Mouse (Mus musculus) frontal cortex, adult (tissue): ENCODE measurements around the gene Epha6.
A peak's percentile ranks its signal among the peaks of the same experiment; 100 is the strongest.

Experiments
- ATAC-seq: cut with Nextera tagmentation; 2 replicates; pipeline ENCODE4 v1.9.2; 2017; ENCODE audit warnings: mild to moderate bottlenecking, moderate library complexity, mixed read lengths; ENCODE audit not compliant: low TSS enrichment

Epha6 gene

GRCm38 (mm10) chr16:60605061-60605831 lies at the start of gene Epha6:
Gene Epha6, minus strand, starts transcription at chr16:60605531.
- peak; percentile 74 for ATAC-seq

GRCm38 (mm10) chr16:60651716-60652115 lies 46.4 kb upstream of the Epha6 start:
- ATAC-seq = no peak

GRCm38 (mm10) chr16:60628091-60628490 lies 22.8 kb upstream of the Epha6 start:
- ATAC-seq = no peak

GRCm38 (mm10) chr16:60605832-60606583 lies 677 bp upstream of the Epha6 start:
- peak; percentile 85 for ATAC-seq

GRCm38 (mm10) chr16:60604613-60605012 lies 718 bp downstream of the Epha6 start:
- ATAC-seq = 0 out of 2 replicates have a peak, but pooled peaks have one; percentile 0

DNA sequence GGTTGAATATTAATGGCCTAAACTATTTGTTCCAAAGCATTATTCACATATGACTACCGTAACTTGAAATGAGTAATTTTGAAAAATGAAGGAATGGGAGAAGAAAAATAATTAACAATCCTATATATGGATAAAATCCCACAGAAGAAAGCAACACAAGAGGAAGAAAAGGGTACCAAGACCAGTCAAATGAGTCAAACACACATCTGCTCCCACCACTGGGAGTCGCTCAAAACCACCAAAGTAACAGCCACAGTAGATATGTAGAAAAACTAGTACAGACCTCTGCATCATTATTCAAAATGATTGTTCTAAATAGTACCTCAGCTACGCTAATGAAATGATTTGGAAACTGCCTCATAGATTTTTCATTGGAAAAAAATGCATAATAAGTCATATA lies 20.0 kb downstream of the Epha6 start:
- ATAC-seq = no peak

GRCm38 (mm10) chr16:60584695-60585094 lies 20.6 kb downstream of the Epha6 start:
- ATAC-seq = peak; percentile 55

DNA sequence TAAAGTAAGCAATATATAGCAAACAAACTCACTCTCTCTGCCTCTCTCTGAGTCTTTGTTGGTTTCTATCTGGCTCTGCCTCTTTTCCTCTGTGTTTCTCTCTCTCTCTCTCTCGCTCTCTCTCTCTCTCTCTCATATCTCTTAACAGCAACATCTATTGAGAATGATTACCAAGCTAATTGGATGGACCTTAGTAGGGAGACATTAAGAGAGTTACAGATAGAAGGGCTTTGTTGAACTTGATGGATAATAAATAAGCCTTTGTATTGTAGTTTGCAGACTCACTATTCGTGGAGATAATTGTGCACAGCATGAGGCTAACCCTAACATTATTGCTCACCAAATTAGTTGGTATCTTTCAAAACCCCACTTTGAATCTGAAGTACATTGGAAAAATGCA lies 34.8 kb downstream of the Epha6 start:
- ATAC-seq = no peak

GRCm38 (mm10) chr16:60544385-60544784 lies 60.9 kb downstream of the Epha6 start:
- no peak for ATAC-seq

DNA sequence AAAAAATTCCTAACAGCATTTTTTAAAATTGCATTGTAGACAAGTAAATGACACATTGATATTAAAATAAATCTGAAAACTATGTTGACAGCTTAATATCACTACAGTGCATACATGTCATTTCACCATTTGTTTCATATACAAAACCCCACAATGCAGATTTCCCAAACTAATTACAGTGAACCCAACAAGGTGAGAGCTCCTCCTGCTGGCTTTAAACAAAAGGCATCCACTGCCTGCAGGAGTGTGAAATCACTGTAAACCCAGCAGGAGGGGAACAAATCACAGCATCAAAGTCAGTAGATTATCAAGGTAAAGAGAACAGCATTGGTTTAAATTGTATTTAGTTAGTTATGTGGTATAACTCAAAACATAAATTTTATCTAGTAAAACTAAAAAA lies 67.1 kb downstream of the Epha6 start:
- peak; percentile 73 for ATAC-seq

DNA sequence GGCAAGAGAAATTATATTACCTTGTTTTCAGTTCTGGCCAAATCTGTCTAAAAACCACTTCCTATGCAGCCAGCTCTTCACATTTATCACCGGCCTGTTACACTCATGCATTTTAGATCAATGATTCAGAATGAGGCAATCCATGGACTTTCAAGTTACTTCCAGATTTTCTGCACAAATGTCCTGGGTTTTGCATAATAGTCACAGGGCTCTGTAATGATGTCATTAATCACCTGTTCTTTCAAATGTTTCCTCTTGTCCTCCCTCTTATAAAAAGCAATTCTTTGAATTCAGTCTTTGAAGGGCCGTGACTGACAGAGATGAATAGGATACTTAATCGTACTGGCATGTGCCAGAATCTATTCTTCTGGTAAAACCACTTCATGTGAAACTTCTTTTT lies 95.6 kb downstream of the Epha6 start:
- ATAC-seq = no peak

DNA sequence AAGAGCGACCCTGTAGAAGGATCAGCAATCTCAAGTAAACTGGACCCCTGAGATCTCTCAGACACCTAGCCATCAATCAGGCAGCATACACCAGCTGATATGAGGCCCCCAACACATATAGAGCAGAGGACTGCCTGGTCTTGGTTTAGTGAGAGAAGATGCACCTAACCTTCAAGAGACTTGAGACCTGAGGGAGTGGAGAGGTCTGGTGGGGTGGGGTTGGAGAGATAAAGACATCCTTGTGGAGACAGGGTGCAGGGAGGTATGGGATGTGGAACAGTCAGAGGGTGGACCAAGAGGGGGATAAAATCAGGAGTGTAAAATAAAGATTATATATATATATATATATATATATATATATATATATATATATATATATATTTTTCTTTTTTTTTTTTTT lies 105.8 kb downstream of the Epha6 start:
- no peak for ATAC-seq

- peak; percentile 62 for ATAC-seq
Measured at GRCm38 (mm10) chr16:60475776-60476175, 129.6 kb downstream of the Epha6 start.

DNA sequence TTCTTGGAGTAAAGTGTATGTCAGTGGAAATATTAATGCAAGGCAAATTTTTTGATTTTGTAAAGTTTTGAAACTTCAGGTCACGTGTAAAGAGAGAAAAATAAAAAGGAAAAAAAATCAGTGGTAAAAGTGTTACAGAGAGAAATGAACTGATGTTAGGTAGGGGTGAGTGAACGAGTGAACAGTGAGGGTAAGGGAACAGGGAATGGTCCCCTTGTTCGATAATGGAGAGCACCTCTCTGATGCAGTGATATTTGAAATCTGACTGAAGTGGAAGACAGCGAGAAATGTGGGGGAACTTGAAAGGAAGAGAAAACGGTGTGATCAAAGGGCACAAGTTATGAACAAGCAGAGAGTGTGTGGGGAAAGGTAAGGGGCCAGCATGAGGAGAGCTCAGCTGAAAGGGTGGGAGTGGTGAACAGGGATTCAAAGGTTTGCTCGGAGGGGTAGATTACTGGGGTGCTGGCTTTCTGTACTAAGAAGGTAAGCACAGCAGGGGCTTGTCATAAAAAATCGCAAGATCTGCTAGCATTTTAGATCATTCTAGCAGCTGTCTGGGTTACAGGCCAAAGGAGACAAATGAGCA lies 137.0 kb downstream of the Epha6 start:
- no peak for ATAC-seq

- ATAC-seq = no peak
Measured at GRCm38 (mm10) chr16:60435283-60435682, 170.0 kb downstream of the Epha6 start.

- peak; percentile 89 for ATAC-seq
Measured at GRCm38 (mm10) chr16:60434241-60434640, 171.1 kb downstream of the Epha6 start.

DNA sequence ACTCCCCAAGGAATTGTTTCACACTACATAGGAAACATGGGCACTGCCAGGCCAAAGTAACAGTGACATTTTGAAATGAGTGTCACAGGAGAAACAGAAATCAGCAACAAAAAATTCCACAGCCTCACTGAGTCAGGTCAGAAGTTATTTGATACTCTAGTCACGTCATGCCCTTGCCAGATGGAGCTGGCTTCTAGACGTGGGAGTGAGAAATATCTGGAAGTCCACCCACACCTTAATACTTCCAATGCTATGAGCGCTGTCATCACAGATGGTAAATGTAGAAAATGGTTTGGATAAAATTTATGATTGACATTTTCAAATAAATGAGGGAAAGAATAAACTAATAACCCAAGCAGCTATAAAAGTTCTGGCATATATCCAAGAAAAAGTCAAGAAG lies 210.0 kb downstream of the Epha6 start:
- no peak for ATAC-seq

GRCm38 (mm10) chr16:60392961-60393360 lies 212.4 kb downstream of the Epha6 start:
- ATAC-seq = no peak

DNA sequence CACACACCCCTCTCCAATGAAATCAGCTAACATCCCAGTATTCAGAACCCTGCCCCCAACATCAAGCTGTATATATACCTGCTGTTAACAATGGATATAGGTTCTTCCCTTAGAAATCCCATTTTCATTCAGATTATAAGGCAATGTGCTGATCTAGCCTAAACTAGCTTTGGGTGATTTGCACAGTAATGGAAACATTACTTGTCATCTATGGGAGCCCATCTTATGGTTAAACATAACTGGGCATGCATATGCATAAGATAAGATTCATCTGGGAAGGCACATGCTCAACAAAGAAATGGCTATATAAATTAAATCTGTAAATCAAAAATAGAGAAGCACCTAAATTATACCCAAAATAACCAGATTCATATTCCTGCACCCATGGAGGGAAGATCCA lies 230.2 kb downstream of the Epha6 start:
- no peak for ATAC-seq

- ATAC-seq = no peak
Measured at GRCm38 (mm10) chr16:60283963-60284362, 321.4 kb downstream of the Epha6 start.

DNA sequence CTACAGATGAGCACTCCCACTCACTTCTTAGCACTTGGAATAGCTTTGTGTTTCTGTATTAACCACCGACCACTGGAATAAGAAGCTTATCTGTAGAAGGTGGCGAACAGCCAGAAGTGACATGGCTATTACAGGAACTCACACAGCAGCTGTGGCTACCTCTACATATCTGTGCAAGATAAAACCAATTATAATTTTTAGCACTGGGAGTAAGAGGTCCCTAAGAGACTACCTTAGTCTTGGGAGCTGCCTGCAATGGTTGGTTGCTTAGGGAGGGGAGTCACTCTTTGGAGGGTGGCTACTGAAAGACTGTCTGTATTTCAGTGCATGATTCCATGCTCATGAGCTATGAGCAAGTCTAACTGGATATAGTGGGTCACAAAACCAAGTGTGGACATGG lies 331.2 kb downstream of the Epha6 start:
- no peak for ATAC-seq
